Mouse (Mus musculus): ENCODE measurements around the gene Vmn1r117. TPM values are rescaled to one million over a fixed set of nuclear protein-coding genes. Genes with fewer than 3 reads are reported as not detected.

The Vmn1r117 gene
- polyA plus RNA-seq (2014; fragmentation: Illumina TruSeq; extraction: RNeasy Lipid Tissue Mini Kit (QIAGEN cat#74804); ENCODE audit: low read depth, low replicate concordance): not detected

DNA sequence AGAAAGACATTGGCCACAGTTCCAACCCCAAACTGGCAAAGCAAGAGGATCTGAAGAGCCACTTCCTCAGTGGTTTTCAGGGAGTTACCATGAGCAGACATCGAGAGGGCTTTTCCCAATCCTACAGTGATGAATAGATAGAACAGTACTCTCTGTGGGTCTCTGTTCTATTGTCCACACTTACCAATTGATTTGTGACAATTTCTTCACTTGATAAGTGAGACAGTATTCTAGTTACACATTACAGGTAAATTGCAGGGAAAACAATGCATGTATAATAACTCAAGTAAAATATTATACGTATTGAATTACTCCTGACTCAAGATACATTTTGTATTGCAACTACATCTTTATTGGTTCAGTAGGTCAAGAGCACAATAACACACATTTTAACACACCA lies at the start of gene Vmn1r117:
Vmn1r117 (minus strand) TSS at position 101 of the 400 bp plus-strand sequence.

DNA sequence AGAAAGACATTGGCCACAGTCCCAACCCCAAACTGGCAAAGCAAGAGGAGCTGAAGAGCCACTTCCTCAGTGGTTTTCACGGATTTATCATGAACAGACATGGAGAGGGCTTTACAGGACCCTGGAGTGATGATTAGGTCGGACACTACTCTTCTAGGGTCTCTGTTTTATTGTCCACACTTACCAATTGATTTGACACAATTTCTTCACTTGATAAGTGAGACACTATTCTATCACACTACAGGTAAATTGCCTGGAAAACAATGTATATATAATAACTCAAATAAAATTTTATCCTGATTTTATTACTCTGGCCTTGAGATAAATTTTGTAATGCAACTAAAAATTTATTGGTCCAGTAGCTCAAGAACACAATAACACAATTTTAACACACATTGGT lies 28.3 kb upstream of the Vmn1r117 start, which contains the start of gene Vmn1r118:
Vmn1r118 (minus strand) TSS at position 101 of the 400 bp plus-strand sequence.

DNA sequence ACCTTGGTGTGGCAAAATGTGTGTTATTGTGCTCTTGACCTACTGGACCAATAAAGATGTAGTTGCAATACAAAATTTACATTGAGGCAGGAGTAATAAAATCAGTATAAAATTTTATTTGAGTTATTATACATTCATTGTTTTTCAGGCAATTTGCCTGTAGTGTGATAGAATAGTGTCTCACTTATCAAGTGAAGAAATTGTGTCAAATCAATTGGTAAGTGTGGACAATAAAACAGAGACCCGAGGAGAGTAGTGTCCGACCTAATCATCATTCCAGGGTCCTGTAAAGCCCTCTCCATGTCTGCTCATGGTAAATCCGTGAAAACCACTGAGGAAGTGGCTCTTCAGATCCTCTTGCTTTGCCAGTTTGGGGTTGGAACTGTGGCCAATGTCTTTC lies 12.0 kb downstream of the Vmn1r117 start, which contains the start of gene Vmn1r116:
Vmn1r116 (plus strand) TSS at position 301 of the 400 bp plus-strand sequence.

DNA sequence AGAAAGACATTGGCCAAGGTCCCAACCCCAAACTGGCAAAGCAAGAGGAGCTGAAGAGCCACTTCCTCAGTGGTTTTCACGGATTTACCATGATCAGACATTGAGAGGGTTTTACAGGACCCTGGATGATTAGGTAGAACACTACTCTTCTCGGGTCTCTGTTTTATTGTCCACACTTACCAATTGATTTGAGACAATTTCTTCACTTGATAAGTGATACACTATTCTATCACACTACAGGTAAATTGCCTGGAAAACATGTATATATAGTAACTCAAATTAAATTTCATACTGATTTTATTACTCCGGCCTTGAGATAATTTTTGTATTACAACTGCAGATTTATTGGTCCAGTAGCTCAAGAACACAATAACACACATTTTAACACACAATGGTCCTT lies 39.0 kb downstream of the Vmn1r117 start, which contains the start of gene Vmn1r115:
Vmn1r115 (minus strand) TSS at position 101 of the 400 bp plus-strand sequence.

Other genes starting within 250 kb of the Vmn1r117 start
- not detected for gene Vmn1r107, start 215.2 kb downstream of the Vmn1r117 start, polyA plus RNA-seq (2014; fragmentation: Illumina TruSeq; extraction: RNeasy Lipid Tissue Mini Kit (QIAGEN cat#74804); ENCODE audit: low read depth, low replicate concordance)
- not detected for gene Vmn1r111, start 180.9 kb downstream of the Vmn1r117 start, polyA plus RNA-seq (2014; fragmentation: Illumina TruSeq; extraction: RNeasy Lipid Tissue Mini Kit (QIAGEN cat#74804); ENCODE audit: low read depth, low replicate concordance)
- not detected for gene Gm10668, start 153.5 kb downstream of the Vmn1r117 start, polyA plus RNA-seq (2014; fragmentation: Illumina TruSeq; extraction: RNeasy Lipid Tissue Mini Kit (QIAGEN cat#74804); ENCODE audit: low read depth, low replicate concordance)
- not detected for gene Vmn1r112, start 112.9 kb downstream of the Vmn1r117 start, polyA plus RNA-seq (2014; fragmentation: Illumina TruSeq; extraction: RNeasy Lipid Tissue Mini Kit (QIAGEN cat#74804); ENCODE audit: low read depth, low replicate concordance)
- not detected for gene Vmn1r113, start 96.8 kb downstream of the Vmn1r117 start, polyA plus RNA-seq (2014; fragmentation: Illumina TruSeq; extraction: RNeasy Lipid Tissue Mini Kit (QIAGEN cat#74804); ENCODE audit: low read depth, low replicate concordance)
- not detected for gene Vmn1r114, start 71.9 kb downstream of the Vmn1r117 start, polyA plus RNA-seq (2014; fragmentation: Illumina TruSeq; extraction: RNeasy Lipid Tissue Mini Kit (QIAGEN cat#74804); ENCODE audit: low read depth, low replicate concordance)
- gene Vmn1r115, start 39.1 kb downstream of the Vmn1r117 start, polyA plus RNA-seq (2014; fragmentation: Illumina TruSeq; extraction: RNeasy Lipid Tissue Mini Kit (QIAGEN cat#74804); ENCODE audit: low read depth, low replicate concordance): not detected
- not detected for gene Vmn1r116, start 11.9 kb downstream of the Vmn1r117 start, polyA plus RNA-seq (2014; fragmentation: Illumina TruSeq; extraction: RNeasy Lipid Tissue Mini Kit (QIAGEN cat#74804); ENCODE audit: low read depth, low replicate concordance)
- gene Vmn1r118, start 28.2 kb upstream of the Vmn1r117 start, polyA plus RNA-seq (2014; fragmentation: Illumina TruSeq; extraction: RNeasy Lipid Tissue Mini Kit (QIAGEN cat#74804); ENCODE audit: low read depth, low replicate concordance): not detected
- not detected for gene Vmn1r119, start 128.3 kb upstream of the Vmn1r117 start, polyA plus RNA-seq (2014; fragmentation: Illumina TruSeq; extraction: RNeasy Lipid Tissue Mini Kit (QIAGEN cat#74804); ENCODE audit: low read depth, low replicate concordance)
- gene Vmn1r120, start 169.7 kb upstream of the Vmn1r117 start, polyA plus RNA-seq (2014; fragmentation: Illumina TruSeq; extraction: RNeasy Lipid Tissue Mini Kit (QIAGEN cat#74804); ENCODE audit: low read depth, low replicate concordance): not detected
- not detected for gene Vmn1r121, start 214.4 kb upstream of the Vmn1r117 start, polyA plus RNA-seq (2014; fragmentation: Illumina TruSeq; extraction: RNeasy Lipid Tissue Mini Kit (QIAGEN cat#74804); ENCODE audit: low read depth, low replicate concordance)

Measured in kidney, adult 10 weeks (tissue).